Mouse (Mus musculus) myocyte (in vitro differentiated cells): ENCODE measurements around the gene Vps4a. TPM values are rescaled to one million over a fixed set of nuclear protein-coding genes. Genes with fewer than 3 reads are reported as not detected.
"Not testable (repeated sequence)": the region's sequence is repeated elsewhere in the genome, so short reads cannot be mapped to it uniquely, and the experiment has no call there.

Experiments used
- H3K27me3 ChIP-seq: one replicate; pipeline ENCODE4 v1.6.1; 2011; ENCODE audit not compliant: control insufficient read depth, insufficient read depth, insufficient read length
- H3K36me3 ChIP-seq: one replicate; pipeline ENCODE4 v1.6.1; 2011; ENCODE audit not compliant: control insufficient read depth, insufficient read depth
- H3K4me2 ChIP-seq: one replicate; pipeline ENCODE4 v1.6.1; 2011; ENCODE audit warnings: low read depth, control low read depth
- H3K4me3 ChIP-seq: one replicate; pipeline ENCODE4 v1.5.1; 2011; ENCODE audit warnings: mild to moderate bottlenecking, control low read depth, moderate library complexity
- H3K79me2 ChIP-seq: one replicate; pipeline ENCODE4 v1.6.1; 2011; ENCODE audit not compliant: control insufficient read depth, insufficient read depth
- H3ac ChIP-seq: one replicate; pipeline ENCODE4 v1.6.1; 2011; ENCODE audit not compliant: control insufficient read depth, insufficient read length
- CEBPB ChIP-seq: IDR thresholded peaks from 2 replicates; pipeline ENCODE4 v1.6.1; 2011; ENCODE audit warnings: mild to moderate bottlenecking, moderate library complexity; ENCODE audit not compliant: poor library complexity, insufficient read depth, severe bottlenecking
- E2F4 ChIP-seq: IDR thresholded peaks from one replicate; pipeline ENCODE4 v1.6.1; 2011; ENCODE audit warnings: mild to moderate bottlenecking, control low read depth, moderate library complexity; ENCODE audit not compliant: insufficient read depth
- MAX ChIP-seq: IDR thresholded peaks from one replicate; pipeline ENCODE4 v1.6.1; 2011; ENCODE audit warnings: low read depth, mild to moderate bottlenecking, control low read depth
- MYOD1 ChIP-seq, 3 experiments: IDR thresholded peaks; one replicate each; pipeline ENCODE4 v1.6.1; 2011; ENCODE audit warnings: control low read depth in 2 of 3, low read depth in 2 of 3, mild to moderate bottlenecking in 2 of 3, moderate library complexity in 1 of 3; ENCODE audit not compliant: insufficient read length in 2 of 3, control insufficient read depth in 1 of 3
- MYOG ChIP-seq, 3 experiments: IDR thresholded peaks; one replicate each; pipeline ENCODE4 v1.6.1; 2011; ENCODE audit warnings: control low read depth in 2 of 3, low read depth in 2 of 3, mild to moderate bottlenecking in 2 of 3; ENCODE audit not compliant: insufficient read length in 2 of 3, control insufficient read depth in 1 of 3, insufficient read depth in 1 of 3
- POLR2A ChIP-seq: IDR thresholded peaks from one replicate; pipeline ENCODE4 v1.6.1; 2011; ENCODE audit warnings: low read depth, mild to moderate bottlenecking, control low read depth, moderate library complexity; ENCODE audit not compliant: insufficient read length
- POLR2AphosphoS2 ChIP-seq: IDR thresholded peaks from one replicate; pipeline ENCODE4 v1.6.1; 2011; ENCODE audit warnings: low read depth, control low read depth; ENCODE audit not compliant: insufficient read length
- REST ChIP-seq: IDR thresholded peaks from one replicate; pipeline ENCODE4 v1.6.1; 2011; ENCODE audit warnings: mild to moderate bottlenecking, control low read depth, moderate library complexity; ENCODE audit not compliant: insufficient read depth, insufficient read length
- SRF ChIP-seq: IDR thresholded peaks from one replicate; pipeline ENCODE4 v1.6.1; 2011; ENCODE audit warnings: low read depth; ENCODE audit not compliant: control insufficient read depth, insufficient read length
- TCF12 ChIP-seq: IDR thresholded peaks from one replicate; pipeline ENCODE4 v1.6.1; 2011; ENCODE audit warnings: mild to moderate bottlenecking, control low read depth; ENCODE audit not compliant: poor library complexity, insufficient read depth, severe bottlenecking
- TCF3 ChIP-seq: IDR thresholded peaks from one replicate; pipeline ENCODE4 v1.6.1; 2011; ENCODE audit warnings: low read depth, control low read depth; ENCODE audit not compliant: insufficient read length
- USF1 ChIP-seq: IDR thresholded peaks from one replicate; pipeline ENCODE4 v1.6.1; 2011; ENCODE audit warnings: low read depth, mild to moderate bottlenecking, control low read depth, moderate library complexity
- polyA plus RNA-seq: library from polyadenylated mRNA; unstranded; fragments of >200 nt; fragmentation: generic; extraction: Trizol; gene quantifications from one replicate; pipeline ENCODE4 v1.2.1, GENCODE M21; 2012; ENCODE audit warnings: missing spikeins

Vps4a gene
- polyA plus RNA-seq, 1 experiment: 35.4 TPM

GRCm38 (mm10) chr8:107014915-107015314, 16.1 kb upstream of the Vps4a start:
- Histone ChIP-seq H3ac (no peak overlapping the region), H3K27me3 (no peaks in the 10 kb centered on the region), H3K79me2 (no peaks in the 10 kb centered on the region), H3K36me3 (peaks cover 3% of the 10 kb centered on the region), H3K4me2 (no peak overlapping the region), H3K4me3 (no peak overlapping the region)
- no peak for TF ChIP-seq TCF12
- TF ChIP-seq CEBPB: no peak
- no peak for TF ChIP-seq REST
- TF ChIP-seq POLR2A: no peak
- TF ChIP-seq TCF3: no peak
- no peak for TF ChIP-seq SRF

- no peak overlapping the region for H3K4me3 ChIP-seq
- no peaks in the 10 kb centered on the region for H3K27me3 ChIP-seq
- no peak overlapping the region for H3K4me2 ChIP-seq
- no peaks in the 10 kb centered on the region for H3K79me2 ChIP-seq
- H3K36me3 ChIP-seq: no peaks in the 10 kb centered on the region
- no peak overlapping the region for H3ac ChIP-seq
- TF ChIP-seq REST (no peak), TCF12 (no peak), USF1 (no peak), POLR2AphosphoS2 (no peak), SRF (no peak), MYOG (IDR thresholded peaks at IDR 0.05; ENCODE audit: control insufficient read depth in 1 of 3, insufficient read depth in 1 of 3, insufficient read length in 2 of 3, low read depth in 2 of 3) (no peak), TCF3 (no peak), POLR2A (no peak), E2F4 (no peak), CEBPB (no peak), MYOD1 (IDR thresholded peaks at IDR 0.05; ENCODE audit: control insufficient read depth in 1 of 3, insufficient read length in 2 of 3, low read depth in 2 of 3) (no peak)
Observed at GRCm38 (mm10) chr8:107023479-107023878, 7.5 kb upstream of the Vps4a start.

GRCm38 (mm10) chr8:107029310-107029709, 1.7 kb upstream of the Vps4a start:
- Histone ChIP-seq H3K36me3 (no peaks in the 10 kb centered on the region), H3K4me3 (no peak overlapping the region), H3K27me3 (no peaks in the 10 kb centered on the region)

GRCm38 (mm10) chr8:107030058-107030457, 964 bp upstream of the Vps4a start:
- H3K4me2 ChIP-seq: no peak overlapping the region
- no peak overlapping the region for H3K4me3 ChIP-seq
- no peaks in the 10 kb centered on the region for H3K27me3 ChIP-seq
- H3K36me3 ChIP-seq: no peaks in the 10 kb centered on the region
- no peak overlapping the region for H3ac ChIP-seq
- peaks cover 30% of the 10 kb centered on the region for H3K79me2 ChIP-seq
- TF ChIP-seq MYOG (IDR thresholded peaks at IDR 0.05; ENCODE audit: control insufficient read depth in 1 of 3, insufficient read depth in 1 of 3, insufficient read length in 2 of 3, low read depth in 2 of 3): no peak
- no peak for TF ChIP-seq SRF
- TF ChIP-seq POLR2A: no peak
- TF ChIP-seq REST: no peak
- no peak for TF ChIP-seq MAX
- TF ChIP-seq CEBPB: no peak
- TF ChIP-seq POLR2AphosphoS2: no peak
- no peak for TF ChIP-seq TCF3
- no peak for TF ChIP-seq TCF12
- TF ChIP-seq MYOD1 (IDR thresholded peaks at IDR 0.05; ENCODE audit: control insufficient read depth in 1 of 3, insufficient read length in 2 of 3, low read depth in 2 of 3): no peak
- no peak for TF ChIP-seq USF1
- TF ChIP-seq E2F4: no peak

More at GRCm38 (mm10) chr8:107029310-107029709, 1.7 kb upstream of the Vps4a start:
- peaks cover 23% of the 10 kb centered on the region for H3K79me2 ChIP-seq
- H3K4me2 ChIP-seq: no peak overlapping the region
- TF ChIP-seq USF1 (peak; percentile 42), TCF3 (no peak)
- H3ac ChIP-seq: no peak overlapping the region

- H3K4me3 ChIP-seq: peak overlapping the region; percentile 35
- no peaks in the 10 kb centered on the region for H3K27me3 ChIP-seq
- peak overlapping the region; percentile 82 for H3ac ChIP-seq
- peak overlapping the region; percentile 74 for H3K4me2 ChIP-seq
- no peaks in the 10 kb centered on the region for H3K36me3 ChIP-seq
- H3K79me2 ChIP-seq: peaks cover 34% of the 10 kb centered on the region
- TF ChIP-seq POLR2A (no peak), USF1 (no peak), E2F4 (no peak), MAX (no peak)
Observed at GRCm38 (mm10) chr8:107031577-107032090, 612 bp downstream of the Vps4a start.

- H3K4me2 ChIP-seq, H3K4me3 ChIP-seq, H3K36me3 ChIP-seq, H3K27me3 ChIP-seq, H3ac ChIP-seq: not testable (repeated sequence)
- H3K79me2 ChIP-seq: peaks cover 34% of the 10 kb centered on the region
Observed at GRCm38 (mm10) chr8:107033609-107034008, 2.6 kb downstream of the Vps4a start.
